Mouse (Mus musculus) heart, postnatal 0 days (tissue): ENCODE measurements around the gene Ints1.

ENCODE experiments used
- CTCF ChIP-seq: IDR thresholded peaks from 2 replicates; pipeline ENCODE4 v1.5.1; 2016; ENCODE audit warnings: antibody characterized with exemption, control low read depth, low read depth
- EP300 ChIP-seq: IDR thresholded peaks from 2 replicates; pipeline ENCODE4 v1.6.1; 2016; ENCODE audit warnings: antibody characterized with exemption, low read depth

DNA sequence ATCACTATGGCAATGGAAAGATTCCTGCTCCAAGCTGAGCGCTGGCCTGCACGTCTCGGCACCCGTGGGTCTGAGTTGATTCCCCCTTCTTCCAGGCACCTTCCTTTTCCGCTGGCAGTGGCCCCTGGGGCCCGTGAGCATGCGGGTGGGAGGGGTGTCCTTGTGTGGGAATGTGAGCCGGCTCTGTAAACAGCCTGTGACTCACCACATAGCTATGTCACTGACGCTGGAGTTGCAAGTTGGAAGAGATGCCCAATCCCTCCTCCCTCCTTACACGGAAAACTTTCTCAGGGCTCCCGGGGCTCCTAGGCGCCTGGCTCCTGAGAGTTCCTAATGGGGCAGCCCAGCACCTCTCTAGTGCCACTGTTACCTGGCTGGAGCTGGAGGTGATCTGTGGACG lies 21.4 kb upstream of the Ints1 start:
- no peak for TF ChIP-seq CTCF
- peak; percentile 93 for TF ChIP-seq EP300
